Mouse (Mus musculus): Measurements from ENCODE around the gene Cxcl9. TPM values are rescaled to one million over a fixed set of nuclear protein-coding genes. Genes with fewer than 3 reads are reported as not detected.

The Cxcl9 gene
- total RNA-seq, 2 experiments from 2014 or later, result not detected

DNA sequence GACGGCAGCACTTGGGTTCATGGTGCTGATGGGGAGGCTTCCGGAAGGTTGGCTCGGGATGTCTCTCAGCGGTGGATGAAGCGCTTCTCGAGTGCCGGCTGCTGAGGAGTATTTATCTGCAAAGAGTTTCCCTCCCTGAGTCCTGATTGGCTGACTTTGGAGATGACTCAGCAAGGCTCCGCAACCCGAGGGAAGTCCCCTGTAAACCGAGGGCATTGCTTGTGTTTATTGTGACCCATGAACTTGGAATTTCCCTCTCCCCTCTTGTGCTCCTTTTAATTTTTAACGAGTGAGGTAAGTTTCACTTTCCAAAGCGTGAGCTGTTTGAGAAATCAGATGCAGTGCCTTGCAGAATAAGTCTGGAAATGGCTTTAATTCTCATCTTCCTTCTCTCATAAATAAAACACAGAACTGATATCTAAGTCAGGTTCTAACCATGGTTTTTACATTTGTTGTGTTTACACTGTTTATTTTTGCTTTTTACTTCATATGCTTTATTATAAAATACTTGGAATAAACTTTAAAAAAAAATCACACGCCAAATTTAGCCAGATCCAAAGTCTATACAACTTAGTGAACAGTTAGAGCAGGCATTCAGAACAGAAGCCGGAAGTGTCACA is 21.0 kb upstream of the Cxcl9 start, which contains the start of gene Cxcl10:
Cxcl10 (minus strand) TSS at position 96 of the 620 bp plus-strand sequence.
- intact Hi-C loops (cut with DNase I), result no loop called here
- peak; percentile 15 to 53 for DNase-seq (ENCODE audit: extremely low spot score in 1 of 2, low spot score in 2 of 2)

DNA sequence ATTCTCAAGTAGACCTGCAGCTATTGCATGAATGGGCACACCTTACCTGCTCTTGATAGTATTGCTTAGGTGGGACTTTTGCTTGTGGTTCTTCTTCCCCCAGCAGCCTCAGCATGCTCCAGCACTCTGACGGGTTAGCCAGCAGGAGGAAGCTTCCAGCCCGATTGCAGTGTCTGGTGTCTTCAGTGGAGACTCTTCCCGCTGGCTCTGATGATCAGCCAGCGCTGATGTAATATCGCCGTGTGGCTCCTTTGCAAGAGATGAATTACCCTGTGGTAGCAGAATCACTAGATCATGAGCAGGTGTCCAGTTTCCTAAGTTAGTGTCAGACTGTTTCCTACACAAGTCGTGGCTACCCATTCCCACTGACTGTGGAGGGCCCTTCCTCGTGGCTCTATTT is 17.1 kb upstream of the Cxcl9 start:
- DNase-seq (ENCODE audit: extremely low spot score in 1 of 2, low spot score in 2 of 2), result no peak
- intact Hi-C loops (cut with DNase I), result no loop called here

DNA sequence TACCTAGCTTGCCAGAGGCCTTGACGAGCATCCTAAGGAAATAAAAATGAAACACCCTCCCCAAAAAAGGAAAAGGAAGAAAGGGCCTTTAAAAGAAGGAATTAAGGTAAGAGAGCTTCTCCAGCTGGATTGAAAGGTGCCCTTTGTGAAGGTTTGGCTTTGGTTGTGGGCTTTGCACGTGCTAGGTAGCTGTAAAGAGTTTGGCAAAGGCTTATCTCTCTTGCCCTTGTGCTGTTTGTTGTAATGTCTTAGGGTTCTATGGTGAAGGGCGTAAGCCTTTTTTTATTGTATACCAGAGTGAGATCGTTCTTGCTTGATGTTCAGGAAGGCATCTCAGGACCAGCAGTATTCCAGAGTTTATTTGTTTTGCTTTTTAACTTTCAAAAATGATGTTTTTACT is 12.7 kb upstream of the Cxcl9 start:
- no peak for DNase-seq (ENCODE audit: extremely low spot score in 1 of 2, low spot score in 2 of 2)
- intact Hi-C loops (cut with DNase I), result no loop called here

DNA sequence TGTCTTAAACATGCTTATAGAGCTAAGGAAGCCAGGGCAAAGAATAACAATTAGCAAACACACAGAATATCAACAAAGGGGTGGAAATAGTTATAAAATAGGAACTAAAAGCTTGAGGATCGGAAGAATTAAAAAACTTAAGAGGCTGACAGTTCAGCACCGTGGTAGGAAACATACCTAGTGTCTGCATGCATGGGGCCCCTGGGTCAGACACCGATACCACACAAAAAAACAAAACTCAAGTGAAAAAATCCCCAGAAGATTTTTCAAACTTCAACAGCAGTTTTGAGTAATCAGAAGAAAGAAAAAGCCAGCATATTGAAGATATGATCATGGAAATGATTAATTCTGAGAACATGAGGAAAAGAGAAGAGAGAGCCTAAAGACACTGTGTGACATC is 8.9 kb upstream of the Cxcl9 start:
- DNase-seq (ENCODE audit: extremely low spot score in 1 of 2, low spot score in 2 of 2), result no peak
- intact Hi-C loops (cut with DNase I), result no loop called here

DNA sequence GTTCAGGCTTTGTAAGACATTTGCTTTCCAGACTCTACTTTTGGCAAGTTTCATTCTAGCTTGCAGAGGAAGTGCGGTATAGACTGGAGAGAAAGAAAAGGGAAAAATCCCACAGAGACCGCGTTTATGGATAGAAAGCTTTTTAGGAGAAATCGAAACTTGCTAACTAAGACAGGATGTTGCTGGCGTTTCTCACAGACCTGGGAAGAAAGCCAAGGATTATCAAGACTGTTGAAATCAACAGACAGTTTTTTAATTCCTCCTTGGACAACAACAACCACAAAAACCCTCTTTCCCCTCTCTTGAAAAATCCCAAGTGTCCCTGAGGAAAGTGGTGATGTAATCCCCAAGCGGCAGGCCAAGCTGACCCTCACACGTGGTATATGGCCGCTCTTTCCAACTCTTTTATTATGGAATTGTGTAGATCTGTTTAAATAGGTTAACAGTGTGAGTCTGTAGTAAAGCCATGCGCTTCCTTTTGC is 4.5 kb upstream of the Cxcl9 start:
- DNase-seq (ENCODE audit: extremely low spot score in 1 of 2, low spot score in 2 of 2), result peak in 1 of 2 experiments; percentile 5
- intact Hi-C loops (cut with DNase I), result no loop called here

DNA sequence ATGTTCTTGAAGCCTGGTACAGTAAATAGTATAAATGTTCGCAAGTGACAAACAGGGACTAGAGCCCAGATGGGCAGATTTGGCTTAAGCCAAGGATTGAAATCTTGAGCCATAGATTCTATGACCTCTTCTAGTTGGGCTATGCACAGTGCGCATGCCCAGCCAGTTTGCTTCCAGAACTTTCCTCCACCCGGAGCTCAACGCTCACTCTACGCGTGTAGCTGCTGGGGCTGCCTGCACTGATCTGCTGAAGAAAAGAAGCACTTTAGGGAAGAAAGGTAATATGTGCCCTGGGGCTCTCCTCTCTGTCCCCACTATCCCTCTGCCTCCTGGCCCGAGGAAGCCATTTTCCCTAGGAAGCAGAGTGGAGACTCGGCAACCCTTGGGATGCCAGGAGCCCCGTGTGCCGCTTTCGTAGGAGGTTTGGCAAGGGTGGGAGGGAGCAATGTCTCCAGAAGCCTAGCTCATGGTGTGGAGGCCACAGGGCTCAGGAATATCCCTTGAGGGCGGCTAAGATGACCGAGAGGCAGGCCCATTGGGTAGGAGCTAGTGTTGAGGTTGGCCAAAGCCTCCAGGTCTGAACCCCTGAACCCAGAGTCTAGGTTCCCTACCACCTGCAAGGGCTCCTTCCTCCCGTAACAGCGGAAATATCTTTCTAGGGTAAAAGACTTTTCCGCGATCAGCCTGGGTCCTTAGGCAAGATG is 3.9 kb upstream of the Cxcl9 start, which contains the start of gene Art3:
Art3 (plus strand) TSS at position 193 of the 704 bp plus-strand sequence.
- DNase-seq (ENCODE audit: extremely low spot score in 1 of 2, low spot score in 2 of 2), result no peak
- intact Hi-C loops (cut with DNase I), result no loop called here

DNA sequence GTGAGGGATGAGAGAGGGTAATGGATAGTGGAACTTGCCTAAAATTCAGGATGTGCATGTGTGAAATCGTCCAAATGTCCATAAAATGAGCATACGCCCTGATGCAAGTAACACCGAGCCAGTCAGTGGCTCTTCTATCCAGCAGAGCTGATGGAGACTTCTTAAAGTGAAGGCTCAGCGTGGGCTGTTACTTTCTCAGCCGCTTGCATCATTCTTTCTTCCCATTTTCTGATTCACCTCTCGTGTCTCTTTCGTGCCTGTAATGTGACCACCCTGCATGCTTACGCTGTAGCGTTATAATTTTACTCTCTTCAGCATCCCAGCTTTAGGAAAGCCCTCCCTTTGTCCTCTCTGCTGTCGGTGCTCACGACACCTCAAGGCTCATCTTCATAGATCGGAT is 3.2 kb upstream of the Cxcl9 start:
- DNase-seq (ENCODE audit: extremely low spot score in 1 of 2, low spot score in 2 of 2), result no peak
- intact Hi-C loops (cut with DNase I), result no loop called here

DNA sequence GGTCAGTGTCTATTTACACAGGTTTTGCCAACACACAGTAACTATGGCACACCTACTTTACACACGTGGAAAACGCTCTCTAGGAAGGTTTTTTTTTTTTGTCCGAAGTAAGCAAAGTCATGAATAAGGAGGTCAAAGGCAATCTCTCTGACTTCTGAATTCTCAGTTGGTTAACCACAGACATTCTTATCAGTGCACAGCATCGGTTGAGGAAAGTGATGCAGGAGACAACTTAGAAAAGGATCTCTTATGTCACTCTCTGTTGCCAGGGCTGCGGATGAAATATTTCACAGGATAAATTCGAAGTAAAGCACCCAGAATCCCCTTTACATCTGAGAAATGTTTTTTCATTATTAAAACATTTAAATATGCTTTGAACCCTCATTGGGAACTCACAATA is 512 bp downstream of the Cxcl9 start:
- DNase-seq (ENCODE audit: extremely low spot score in 1 of 2, low spot score in 2 of 2), result no peak
- intact Hi-C loops (cut with DNase I), result no loop called here

DNA sequence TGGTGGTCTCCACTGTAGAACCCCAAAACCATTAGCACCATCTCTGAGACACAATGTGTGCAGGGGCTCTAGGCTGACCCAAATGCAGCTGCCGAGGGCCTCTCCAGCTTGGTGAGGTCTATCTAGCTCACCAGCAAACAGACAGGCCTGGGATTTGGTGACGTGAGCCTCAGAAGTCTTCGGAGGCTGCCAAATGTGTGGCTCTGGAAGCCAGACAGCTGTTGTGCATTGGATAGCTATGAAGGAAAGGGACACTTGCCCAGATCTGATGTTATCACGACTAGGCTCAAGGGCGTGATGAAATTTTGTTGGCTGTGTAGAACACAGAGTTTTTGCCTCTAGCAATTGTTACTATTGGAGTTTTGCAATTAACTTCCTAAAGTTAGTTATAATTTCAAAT is 4.6 kb downstream of the Cxcl9 start:
- no peak for DNase-seq (ENCODE audit: extremely low spot score in 1 of 2, low spot score in 2 of 2)
- intact Hi-C loops (cut with DNase I), result no loop called here

DNA sequence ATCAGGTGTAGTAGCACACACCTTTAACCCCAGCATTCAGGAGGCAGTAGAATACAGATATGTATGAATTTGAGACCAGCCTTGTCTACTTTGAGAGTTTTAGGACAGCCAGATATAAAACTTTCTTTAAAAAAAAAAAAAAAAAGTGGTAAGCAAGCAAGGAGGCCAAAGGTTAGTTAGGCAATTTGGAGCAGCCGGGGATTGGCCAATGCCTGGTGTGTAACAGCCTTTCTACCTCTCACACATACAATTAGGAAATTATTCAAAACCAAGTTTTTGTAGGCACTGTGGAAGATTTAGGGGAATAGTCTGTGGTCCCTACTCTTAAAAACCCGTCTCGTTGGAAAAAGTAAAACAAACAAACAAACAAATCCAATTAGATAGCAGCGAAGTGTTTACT is 5.3 kb downstream of the Cxcl9 start:
- intact Hi-C loops (cut with DNase I), result no loop called here
- no peak for DNase-seq (ENCODE audit: extremely low spot score in 1 of 2, low spot score in 2 of 2)

DNA sequence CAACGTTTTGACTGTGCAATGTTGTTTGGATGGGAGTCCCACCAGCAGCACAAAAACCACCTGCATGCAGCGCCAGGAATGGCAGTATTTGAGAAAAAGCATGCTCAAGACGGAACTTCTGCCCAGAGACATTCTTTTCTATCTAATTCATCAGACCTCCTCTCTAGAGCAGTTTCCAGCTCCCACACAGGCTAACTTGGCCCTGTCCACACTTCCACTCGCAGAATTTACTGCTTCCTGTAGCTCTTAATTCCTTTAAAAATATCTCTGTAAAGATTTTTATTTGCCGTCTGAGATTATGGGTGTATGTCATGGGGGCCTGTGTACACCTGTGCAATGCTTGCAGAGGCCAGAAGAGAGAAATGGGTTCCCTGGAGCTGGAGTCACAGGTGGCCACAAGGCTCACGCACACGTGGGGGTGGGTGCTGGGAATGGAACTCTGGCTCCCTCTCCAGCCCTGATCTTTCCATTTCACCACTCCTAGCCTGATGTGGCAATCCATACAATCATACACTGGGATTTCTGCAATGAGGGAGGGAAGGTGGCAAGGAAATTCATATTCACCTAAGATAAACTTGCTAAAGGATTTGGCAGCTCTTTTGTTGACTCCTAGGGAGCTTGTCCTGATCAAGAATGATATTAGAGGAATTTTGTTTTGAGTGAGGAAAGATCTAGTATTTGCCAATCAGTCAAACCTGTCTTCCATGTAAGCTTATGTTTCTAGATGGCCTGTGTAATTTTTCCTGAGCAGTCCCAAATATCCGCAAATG is 6.1 kb downstream of the Cxcl9 start:
- DNase-seq (ENCODE audit: extremely low spot score in 1 of 2, low spot score in 2 of 2), result no peak
- intact Hi-C loops (cut with DNase I), result no loop called here

DNA sequence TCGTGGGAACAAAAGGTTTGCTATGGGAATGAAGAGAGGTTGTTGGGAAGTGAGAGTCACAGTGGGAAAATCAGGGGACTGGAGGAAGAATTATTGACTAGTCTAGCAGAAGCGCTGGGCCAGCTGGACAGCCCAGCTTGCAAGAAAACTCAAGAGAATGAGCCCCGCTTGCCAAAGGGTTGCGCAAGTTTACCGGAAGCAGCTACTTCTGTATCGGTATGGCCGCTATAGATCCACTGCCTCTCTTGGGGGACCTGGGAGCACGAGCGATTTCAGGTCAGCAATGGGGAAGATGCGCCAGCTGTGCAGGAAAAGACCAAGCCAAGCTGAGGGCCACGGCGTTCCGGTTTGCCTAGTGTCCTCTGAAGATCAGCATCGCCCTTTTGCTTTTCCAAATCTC is 9.3 kb downstream of the Cxcl9 start:
- DNase-seq (ENCODE audit: extremely low spot score in 1 of 2, low spot score in 2 of 2), result no peak
- intact Hi-C loops (cut with DNase I), result no loop called here

DNA sequence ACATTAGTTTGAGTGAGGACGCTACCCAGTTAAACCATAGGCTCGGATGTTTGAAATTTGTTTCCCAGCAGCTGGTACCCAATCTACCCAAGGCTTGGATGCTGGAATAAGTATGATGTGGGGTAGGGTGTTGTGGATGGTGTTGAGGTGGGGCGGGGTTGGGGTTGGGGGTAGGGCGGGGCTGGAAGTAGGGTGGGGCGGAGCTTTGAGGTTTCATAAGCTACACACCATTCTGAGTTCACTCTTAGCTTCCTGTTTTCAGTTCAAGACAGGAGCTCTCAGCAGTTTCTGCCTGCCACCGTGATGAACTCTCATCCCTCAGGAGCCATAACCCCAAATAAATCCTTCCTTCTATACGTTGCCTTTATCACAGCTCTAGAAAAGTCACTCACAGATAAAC is 9.8 kb downstream of the Cxcl9 start:
- no peak for DNase-seq (ENCODE audit: extremely low spot score in 1 of 2, low spot score in 2 of 2)
- intact Hi-C loops (cut with DNase I), result no loop called here

DNA sequence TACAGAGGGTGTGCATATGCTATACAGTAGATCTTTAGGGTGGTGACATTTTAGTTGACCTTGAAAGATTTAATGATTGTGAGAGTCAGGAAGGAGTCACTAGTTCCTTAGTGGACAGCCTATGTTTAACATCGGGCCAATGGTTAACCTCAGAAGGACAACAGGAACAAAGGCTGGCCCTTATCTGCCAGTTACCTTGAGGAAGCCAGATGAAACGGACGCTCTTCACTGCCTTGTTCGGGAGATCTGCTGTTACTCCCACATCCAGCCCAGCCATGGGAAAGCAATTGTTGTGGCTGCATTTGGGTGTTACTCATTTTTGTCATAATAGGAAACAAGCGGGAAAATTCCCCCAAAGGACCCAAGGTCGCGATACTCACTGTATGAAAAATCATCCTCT is 14.1 kb downstream of the Cxcl9 start:
- intact Hi-C loops (cut with DNase I), result no loop called here
- DNase-seq (ENCODE audit: extremely low spot score in 1 of 2, low spot score in 2 of 2), result no peak

DNA sequence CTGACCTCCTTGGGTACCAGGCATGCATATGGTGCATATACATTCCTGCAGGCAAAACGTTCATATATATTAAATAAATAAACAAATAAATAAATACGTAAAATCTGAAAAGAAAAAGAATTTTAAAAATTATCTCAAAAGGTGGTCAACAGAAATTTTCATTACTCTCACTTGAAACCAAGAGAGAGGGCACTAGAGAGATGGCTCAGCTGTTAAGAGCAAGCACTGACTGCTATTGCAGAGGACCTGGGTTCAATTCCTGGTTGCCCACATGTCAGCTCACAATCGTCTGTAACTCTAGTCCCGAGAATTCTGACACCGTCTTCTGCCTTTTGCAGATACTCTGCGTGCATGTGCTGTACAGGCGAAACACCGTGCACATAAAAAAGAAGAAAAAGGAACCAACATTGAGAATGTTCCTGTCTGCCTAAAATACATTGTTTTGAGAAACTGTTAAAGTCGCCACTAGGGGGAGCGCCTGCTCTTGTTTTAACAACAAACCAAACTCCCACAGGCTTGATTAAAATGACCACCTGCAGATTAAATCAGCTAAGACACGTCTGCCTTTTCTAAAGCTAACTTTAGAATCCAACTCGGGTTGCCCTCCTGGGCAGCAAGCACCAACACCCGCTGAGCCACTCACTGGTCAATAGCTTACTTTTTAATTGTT is 15.7 kb downstream of the Cxcl9 start:
- intact Hi-C loops (cut with DNase I), result loop anchor here (1.0 kb wide), 1 partner anchor 69 kb away; no protein-coding TSS in a partner anchor
- peak; percentile 89 for DNase-seq (ENCODE audit: extremely low spot score in 1 of 2, low spot score in 2 of 2)

DNA sequence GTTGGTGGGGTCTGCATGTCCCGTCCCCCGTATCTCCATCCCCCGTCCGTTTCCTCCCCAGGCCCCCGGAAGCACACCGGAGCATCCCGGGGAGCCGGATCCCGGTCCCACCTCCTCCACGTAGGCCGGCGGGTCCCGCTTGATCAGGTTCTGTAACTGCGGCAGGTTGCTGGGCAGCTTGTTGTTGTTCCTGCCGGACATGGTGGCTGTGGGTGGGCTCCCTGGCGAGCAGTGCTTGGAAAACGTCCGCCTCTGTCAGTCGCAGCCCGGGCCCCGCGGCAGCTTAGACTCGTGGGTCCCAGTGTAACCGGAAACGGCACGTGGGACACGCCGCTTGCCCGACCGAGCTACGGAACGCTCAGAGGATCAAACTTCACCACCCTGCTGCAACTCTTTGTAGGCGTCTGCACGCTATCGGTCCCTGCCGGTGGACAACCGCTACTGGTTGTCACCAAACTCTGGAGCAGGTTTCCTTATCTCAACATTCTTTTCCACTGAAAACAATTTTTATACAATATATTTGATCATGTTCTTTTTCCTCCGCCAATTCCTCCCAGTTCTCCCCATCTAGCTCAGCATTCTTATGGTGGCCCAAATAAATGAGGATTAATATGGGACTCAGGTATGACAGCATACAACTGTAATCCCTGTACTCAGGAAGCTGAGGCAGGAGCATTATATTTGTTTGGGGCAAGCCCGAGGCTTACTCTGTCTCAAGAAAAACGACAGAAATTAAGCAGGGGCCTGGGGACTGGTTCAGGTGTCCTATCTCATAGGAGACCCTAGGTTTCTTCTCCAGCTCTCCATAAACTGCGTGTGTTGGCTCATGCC is 18.0 kb downstream of the Cxcl9 start, which contains the start of gene Sdad1:
Sdad1 (minus strand) TSS at position 799 of the 831 bp plus-strand sequence.
- DNase-seq (ENCODE audit: extremely low spot score in 1 of 2, low spot score in 2 of 2), result peak; percentile 96
- intact Hi-C loops (cut with DNase I), result loop anchor here (10.0 kb wide), 1 partner anchor 255 kb away; no protein-coding TSS in a partner anchor

DNA sequence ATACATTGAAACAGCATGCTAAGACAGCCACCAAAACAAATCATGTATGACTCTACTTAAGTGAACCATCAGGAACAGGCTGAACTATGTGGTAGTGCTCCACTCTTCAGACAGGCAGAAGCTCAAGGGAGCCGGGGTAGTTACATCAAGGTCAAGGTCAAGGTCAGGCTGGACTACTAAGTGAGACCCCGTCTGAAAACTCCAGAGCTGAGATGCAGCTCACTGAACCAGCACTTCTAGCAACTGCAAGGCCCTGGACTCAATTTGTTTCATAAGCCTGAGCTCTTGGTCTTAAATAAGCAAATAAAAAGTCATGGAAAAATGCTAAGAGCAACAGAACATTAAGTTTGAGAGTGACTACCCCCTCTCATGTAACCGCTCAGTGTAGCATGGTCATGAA is 23.6 kb downstream of the Cxcl9 start:
- DNase-seq (ENCODE audit: extremely low spot score in 1 of 2, low spot score in 2 of 2), result no peak
- intact Hi-C loops (cut with DNase I), result loop anchor here (10.0 kb wide), 1 partner anchor 249 kb away; no protein-coding TSS in a partner anchor

All from left cerebral cortex, postnatal 10 days (tissue).